Mouse (Mus musculus) hindlimb bud, embryonic 11.5 days (tissue): Measurements from ENCODE around the gene Lyrm7.
"Not testable (repeated sequence)": the region's sequence is repeated elsewhere in the genome, so short reads cannot be mapped to it uniquely, and the experiment has no call there.

Source experiments
- DNase-seq: peaks from one replicate; pipeline ENCODE4 v3.0.0-alpha.2; 2012; ENCODE audit warnings: low read depth, low spot score; ENCODE audit errors: extremely low spot score

Gene Lyrm7

DNA sequence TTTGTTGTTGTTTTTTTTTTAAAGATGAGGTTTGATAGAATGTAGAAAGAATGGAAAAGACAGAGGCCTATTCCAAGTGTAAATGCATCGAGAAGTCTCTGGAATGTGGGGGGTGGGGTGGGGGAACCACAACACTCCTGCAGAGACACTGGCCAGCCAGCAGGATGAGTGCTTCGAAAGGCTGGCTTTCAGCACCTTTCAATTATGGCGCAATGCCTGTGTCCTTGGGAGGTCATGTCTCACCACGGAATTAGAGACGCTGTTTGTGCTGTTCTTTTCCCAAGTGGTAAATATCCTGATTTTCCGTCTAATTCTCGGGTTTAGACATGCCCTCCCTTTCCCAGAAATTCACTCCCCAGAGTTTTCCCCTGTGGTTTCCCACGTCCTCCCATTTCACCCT is 22.0 kb upstream of the Lyrm7 start:
- no peak for DNase-seq

DNA sequence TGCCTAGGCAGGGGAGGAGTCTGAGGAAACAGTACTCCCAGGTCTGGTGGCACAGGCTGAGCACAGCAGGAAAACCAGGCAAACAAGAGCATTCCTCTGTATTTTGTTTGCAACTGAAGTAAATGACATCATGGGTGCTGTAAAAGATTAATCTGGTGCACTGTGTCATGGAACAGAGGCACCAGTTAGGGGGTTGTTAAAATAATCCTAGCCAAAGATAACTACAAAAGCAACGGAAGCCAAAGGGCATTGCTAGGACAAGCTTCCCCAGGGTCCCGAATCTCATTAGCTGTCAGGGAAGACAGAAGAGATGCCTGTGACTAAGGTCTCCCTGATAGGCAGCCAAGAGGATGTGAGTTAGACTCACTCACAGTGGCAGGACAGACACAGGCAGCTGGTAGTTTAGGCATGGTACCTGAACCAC is 20.3 kb upstream of the Lyrm7 start:
- no peak for DNase-seq

DNA sequence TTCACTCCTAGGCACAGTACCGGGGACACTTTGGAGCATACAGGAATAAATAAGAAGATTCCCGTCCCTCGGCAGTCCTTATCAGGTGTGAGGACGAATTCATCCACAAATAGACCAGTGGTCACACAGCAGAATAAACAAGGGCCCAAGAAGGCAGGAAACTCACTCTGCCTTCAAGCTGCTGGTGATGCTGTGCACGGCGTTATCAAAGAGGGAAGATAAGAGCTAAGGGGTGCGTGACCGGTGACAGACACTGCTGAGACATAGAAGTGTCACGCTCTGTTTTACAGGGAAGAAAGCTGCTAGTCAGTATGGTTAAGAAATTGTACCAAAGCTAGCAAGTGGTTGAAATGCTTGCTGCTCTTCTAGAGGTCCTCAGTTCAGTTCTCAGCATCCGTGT is 19.2 kb upstream of the Lyrm7 start:
- no peak for DNase-seq

DNA sequence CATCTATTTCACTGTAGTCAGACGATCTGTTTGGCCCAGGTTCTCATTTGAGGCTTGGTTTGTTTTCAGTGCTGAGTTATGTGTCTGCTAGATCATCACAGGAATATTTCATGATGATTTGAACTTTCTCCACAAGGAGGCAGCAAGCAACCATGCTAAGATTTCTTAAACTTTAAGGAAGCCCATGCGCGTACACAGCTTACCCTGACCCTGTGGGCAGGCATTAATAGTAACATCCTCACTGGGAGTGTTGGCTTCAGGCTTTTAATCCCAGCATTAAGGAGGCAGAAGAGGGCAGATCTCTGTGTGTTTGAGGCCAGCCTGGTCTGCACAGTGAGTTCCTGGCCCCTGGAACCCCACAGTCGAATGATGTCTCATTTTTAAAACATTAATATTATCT is 18.7 kb upstream of the Lyrm7 start:
- no peak for DNase-seq

DNA sequence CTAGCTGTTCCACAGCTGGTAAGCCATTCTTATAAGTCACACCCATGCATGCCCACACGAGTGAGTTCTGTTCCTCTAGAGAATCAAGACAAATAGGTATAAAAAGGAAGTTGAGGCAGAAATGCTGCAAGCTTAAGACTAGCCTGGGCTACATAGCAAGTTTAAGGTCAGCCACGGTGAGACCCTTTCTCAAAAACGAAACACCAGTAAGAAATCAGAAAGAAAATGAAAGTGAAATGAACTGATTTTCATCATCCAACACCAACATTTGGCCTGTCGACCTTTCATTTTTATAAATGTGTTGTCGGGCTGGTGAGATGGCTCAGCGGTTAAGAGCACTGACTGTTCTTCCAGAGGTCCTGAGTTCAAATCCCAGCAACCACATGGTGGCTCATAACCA is 18.2 kb upstream of the Lyrm7 start:
- no peak for DNase-seq

DNA sequence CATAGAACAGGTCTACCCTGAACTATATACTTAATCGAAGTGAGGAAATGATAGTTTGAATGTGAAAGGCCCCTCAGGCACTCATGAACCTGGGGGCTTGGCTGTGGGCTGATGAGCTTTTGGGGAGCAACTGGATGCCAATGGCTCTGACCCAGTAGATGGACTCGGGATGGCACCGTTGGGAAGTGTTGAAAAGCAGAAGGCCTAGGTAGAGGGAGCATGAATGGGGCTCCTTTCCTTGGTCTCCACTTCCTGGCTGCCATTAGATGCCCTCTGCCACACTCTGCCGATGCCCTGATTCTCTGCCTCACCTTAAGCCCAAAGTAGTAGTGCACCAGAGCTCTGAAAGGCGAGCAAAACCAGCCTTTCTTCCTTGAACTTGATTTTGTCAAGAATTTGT is 15.3 kb upstream of the Lyrm7 start:
- DNase-seq: no peak

DNA sequence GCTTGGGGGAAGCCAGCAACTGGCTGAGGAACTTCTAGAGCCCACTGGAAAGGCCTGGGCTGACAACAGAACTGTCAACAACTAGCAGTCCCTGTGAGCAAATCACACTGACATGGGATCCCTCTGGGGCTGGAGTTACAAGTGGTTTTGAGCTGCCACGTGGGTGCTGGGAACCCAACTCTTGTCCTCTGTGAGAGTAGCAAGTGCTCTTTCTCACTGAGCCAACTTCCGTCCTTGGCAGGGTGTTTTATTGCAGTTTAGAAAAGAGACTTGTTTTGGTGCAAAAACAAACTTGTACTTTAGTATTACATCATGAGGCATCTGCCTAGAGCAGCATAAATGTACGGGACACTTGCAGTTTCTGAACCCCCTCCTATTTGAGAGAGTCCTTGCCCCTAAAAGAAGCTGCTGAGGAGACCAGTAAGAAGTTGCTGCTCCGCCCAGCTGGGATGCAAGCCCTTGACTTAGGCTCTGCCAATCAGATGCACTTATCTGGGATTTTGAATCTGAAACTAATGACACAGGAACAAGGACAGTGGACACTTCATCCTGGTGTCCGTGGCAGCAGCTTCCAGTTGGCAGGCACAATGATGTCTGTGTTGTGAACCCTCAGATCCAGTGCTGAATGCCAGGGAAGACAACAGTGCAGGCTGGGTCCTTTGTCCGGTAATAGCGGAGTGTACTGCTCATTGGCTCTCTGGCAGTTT is 11.3 kb upstream of the Lyrm7 start:
- DNase-seq: no peak

DNA sequence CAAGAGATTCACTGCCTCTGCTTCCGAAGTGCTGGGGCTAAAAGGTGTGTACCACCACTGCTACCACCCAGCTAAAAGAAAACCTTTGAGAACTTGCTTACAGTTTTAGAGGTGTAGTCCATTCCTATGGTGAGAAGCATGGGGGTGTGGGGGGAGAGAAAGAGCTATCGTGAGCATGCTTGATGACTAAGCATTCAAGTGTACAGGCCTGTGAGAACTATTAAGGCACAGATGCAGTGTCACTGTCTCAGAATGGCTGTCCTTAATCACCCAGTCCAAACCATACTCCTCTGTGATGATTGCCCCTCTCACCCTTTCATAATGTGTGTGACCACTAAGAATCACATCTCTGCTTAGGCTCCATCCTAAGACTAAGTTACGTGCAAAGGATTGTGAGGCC is 8.6 kb upstream of the Lyrm7 start:
- no peak for DNase-seq

DNA sequence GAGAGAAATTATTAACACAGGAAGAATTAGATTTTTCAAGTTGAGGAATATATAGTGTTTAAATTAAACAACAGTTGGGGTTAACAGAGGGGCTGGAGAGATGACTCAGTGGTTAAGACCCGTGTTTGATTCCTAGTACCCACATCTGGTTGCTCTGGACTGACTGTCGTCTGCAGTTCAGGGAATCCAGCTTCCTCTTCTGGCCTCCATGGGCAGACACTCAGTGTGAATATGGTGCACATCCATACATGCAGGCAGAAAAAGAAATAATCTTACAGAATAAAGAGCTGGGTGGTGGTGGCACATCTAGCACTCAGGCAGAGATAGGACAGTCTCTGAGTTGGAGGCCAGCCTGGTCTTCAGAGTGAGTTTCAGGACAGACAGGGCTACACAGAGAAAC is 7.7 kb upstream of the Lyrm7 start:
- DNase-seq: no peak

DNA sequence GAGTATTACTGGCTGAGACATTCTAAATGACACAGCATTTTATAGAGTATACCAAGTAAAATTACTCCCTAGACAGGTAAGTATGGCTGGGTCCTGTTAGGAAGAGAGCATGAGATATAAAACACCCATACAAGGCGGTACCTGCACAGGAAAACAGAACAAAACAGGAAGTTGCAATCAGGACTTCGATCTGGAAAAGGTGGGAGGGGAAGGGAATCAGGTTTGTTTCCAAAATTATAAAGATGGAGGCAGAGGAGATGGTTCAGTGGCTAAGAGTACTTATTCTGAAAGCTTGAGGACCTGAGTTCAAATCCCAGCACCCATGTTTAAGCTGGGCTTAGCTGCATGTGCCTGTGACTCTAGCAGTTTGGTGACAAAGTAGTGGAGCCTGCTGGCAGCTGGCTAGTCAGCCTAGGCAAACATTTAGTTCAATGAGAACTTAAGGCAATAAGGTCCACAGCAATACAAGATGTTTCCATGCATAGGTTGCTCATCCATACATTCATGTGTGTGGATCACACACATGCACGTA is 7.3 kb upstream of the Lyrm7 start:
- DNase-seq: no peak

DNA sequence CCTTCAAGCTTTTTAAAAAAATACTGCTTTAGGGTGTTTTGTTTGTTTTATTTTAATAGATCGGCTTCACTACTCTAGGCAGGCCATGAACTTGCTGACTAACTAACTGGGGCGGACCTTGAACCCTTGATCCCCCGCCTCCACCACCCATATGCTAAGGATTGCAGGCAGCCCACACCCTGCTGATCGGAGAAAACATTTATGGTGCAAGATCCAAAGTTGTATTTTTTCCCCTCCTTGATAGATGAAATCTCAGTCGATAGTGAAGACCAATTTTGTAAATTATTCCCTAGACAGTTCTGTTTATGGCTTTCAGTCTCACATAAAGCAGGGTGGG is 6.3 kb upstream of the Lyrm7 start:
- no peak for DNase-seq

DNA sequence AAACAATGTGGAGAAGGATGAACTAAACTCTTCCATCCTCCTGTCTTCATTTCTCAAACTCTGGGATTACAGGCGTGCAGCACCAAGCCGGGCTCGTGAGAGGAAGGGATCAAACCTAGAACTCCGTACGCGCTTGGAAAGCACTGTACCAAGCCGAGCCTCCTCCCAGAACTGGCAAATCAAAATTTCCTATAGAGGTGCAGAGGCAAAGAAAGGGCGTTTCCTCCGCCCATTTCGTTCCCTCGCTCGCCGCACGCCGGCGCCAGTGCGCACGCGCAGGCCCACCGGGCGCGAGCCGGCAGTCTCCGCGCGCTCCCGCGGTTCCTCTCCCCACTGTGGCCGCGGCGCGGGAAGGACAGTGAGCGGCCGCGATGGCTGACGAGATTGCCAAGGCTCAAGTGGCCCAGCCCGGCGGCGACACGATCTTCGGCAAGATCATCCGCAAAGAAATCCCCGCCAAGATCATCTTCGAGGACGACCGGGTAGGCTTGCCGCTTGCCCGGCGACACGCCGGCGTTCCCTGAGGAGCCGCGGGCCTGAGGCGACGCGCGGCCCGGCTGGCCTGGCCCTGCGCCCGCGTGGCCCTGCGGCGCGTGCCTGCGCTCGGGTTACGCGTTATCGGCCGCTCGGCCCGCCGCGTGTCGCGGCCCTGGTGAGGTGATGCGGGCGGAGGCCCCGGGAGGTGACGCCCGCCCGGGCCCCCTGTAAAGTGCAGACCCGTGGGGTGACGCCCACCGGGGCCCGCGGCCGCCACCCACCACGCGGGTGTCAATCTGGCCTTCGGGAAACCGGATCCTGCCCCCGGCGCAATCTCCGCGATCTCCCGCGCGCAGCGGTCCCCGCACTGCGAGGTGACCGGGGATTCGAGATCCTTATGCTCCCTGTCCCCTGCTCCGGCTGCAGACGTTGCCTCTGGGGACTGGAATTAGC is 5.7 kb upstream of the Lyrm7 start, which contains the start of gene Hint1:
Gene Hint1, plus strand, starts transcription at position 265 of the 930 bp plus-strand sequence.
- DNase-seq: no peak

DNA sequence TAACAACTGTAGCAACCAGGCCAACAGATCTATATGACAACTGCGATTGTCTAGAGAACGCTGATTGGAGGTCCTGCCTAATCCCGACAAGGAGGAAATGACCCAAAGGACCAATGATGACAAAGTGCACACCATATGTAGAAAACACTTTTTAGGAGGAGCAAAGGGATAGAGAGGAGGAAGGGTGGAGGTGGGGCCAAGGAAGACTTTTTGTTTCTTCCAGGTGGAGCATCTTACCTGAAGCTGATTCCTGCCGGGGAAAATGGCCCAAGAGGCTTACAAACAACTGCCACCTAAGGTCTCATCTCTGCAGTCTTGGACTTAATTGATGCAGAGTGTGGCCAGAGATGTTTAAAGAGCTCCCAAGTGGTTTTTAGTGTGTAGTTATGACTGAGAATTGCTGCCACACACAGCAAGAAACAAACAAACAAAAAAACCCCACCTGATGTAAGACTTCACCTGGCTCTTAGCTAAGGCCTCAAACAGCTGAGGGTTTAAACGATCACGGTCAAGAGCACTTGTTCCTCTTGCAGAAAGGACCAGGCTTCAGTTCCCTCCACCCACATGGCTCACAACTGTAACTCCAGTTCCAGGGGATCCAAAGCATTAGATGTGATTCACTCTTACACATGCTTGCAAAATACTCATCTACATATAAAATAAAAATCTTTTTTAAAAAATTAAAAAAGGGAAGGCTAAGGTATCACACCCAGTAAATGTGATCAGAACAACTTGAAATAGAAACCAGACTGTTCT is 4.8 kb upstream of the Lyrm7 start:
- DNase-seq: no peak

DNA sequence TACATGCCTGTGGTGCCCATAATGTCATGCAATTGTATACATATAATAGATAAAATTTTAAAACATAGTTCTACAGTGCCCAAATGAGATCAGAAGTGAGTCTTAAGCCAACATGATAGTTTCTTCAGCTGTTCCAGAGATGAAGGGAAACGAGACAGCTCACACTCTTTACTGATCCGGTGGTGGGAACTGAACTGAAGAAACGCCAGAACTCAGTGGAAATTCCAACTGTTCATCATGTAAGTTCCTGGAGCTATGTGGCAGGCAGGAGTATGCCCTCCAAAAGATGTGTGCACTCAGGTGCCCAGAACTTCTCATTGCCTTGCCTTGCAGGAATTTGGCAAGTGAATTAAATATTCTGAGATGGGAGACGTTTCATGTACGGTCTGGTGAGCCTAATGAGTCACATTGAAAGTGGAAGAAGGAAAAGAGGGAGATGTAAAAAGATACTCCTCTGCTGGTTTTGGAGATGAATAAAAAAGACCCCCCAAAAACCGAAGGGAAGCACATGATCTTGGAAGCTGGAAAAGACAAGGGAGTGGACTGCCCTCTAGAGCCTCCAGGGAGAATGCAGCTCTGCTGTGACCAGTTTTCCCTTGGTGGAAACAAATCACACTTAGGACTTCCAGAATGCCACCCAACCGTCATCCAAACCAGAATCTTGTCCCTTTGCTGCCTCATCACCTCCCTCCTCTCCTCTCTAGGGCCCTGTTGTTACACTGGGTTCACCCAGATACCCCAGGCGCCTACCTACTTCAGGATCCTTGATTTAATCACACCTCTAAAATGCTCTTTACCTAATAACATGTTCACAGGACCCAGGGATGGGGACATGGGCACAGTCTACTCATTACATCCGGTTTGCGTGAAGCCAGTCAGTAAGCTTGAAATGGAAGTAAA is 2.2 kb upstream of the Lyrm7 start:
- no peak for DNase-seq

DNA sequence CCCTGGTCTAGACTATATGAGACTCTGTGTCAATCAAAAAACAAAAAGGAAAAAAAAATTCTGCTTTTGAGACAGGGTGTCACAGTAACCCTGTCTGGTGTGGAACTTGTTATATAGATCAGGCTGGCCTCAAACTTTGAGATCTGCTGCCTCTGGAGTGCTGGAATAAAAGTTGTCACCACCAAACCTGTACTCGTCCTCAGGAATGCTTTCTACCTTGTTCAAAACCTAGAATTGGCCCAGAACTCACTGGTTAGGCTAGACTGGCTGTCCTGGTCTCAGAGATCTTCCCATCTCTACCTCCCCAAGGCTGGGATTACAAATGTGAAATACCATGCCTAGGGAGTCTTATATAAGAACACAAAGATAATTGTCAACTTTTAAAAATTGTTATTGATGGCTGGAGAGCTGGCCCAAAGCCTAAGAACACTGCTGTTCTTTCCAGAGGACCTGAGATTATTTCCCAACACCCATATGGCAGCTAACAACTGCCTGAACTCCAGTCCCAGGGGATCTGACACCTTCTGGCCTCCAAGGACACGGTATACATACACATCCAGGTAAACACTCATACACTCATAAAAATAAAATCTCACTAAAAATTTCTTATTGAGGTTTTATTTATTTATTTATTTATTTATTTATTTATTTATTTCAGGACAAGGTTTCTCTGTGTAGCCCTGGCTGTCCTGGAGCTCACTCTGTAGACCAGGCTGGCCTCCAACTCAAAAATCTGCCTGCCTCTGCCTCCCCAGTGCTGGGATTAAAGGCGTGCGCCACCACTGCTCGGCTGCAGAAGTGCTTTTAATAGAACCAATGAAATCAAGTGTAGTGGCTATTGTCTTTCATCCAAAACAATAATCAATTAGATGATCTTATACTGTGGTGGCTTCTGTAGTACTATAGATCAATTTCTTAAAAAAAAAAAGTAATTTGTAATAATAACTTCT is 1.0 kb upstream of the Lyrm7 start:
- no peak for DNase-seq

DNA sequence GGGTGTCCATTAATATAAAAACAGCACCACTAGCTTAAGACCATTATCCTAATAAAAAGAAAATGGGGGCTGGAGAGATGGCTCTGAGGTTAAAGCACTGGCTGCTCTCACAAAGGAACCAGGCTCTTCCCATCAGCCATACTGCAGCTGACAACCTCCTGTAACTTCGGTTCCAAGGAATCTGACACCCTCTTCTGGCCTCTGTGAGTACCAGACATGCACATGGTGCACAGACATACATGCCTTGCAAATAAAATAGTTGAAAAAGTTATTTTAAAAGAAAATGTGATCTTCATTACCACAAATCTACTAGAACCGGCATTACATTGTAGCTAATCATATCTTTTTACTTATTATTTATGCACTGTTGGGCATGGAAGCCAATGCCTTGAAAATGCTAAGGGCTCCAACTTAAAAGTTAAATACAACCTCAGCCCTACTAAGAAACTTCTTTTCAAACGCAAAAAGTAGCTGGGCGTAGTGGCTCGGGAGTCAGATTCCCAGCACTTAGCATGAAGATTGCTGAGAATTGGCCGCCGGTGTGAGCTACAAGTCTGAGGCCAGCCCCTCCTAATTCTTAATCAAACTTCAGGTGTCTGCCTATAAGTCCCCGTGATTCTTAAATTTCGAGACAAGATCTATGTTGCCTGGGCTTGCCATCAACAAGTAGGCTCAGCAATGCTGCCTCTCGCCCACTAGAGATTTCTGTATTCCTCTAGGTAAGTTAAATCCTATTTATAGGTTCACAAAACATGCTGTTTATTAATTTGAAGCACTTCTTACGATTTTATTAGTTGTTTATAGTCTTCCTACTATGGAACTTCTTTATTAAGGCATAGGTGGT is 1.2 kb downstream of the Lyrm7 start:
- no peak for DNase-seq

DNA sequence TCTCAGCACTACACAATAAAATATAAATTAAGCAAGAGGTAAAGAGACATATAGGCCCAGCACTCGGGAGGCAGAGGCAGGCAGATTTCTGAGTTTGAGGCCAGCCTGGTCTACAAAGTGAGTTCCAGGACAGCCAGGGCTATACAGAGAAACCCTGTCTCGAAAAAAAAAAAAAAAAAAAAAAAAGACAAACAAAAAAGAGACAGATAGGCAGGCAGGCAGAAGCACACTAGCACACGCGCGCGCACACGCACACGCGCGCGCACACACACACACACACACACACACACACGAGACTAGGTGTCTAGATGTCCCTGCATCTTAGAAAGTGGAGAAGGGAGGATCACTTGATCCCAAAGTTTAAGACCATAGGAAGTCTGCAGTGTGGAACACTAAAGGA is 1.8 kb downstream of the Lyrm7 start:
- not testable (repeated sequence) for DNase-seq

DNA sequence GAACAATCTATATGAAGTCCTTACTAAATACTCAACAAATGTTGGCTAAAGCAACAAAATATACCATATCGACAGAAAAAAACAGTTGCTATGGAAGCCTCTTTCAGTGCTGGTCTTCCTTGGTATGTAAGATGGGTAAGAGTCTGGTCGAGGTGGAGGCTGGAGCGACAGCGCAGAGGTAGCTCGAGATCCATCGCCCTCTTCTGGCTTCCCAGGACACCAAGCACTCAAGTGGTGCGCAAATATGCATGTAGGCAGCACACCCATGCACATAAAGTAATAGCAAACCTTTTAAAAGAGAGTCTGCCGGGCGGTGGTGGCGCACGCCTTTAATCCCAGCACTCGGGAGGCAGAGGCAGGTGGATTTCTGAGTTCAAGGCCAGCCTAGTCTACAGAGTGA is 9.1 kb downstream of the Lyrm7 start:
- DNase-seq: no peak
